Mouse (Mus musculus) layer of hippocampus, adult 2 months (tissue): ENCODE results near the gene Mrtfa. TPM values are rescaled to one million over a fixed set of nuclear protein-coding genes. Genes with fewer than 3 reads are reported as not detected.

Experiments
- DNase-seq, 2 experiments: peaks; one replicate each; pipeline ENCODE4 v3.0.0; 2022; ENCODE audit warnings: low spot score in 2 of 2
- H3K27ac ChIP-seq: fragments of 200-600 bp; 2 replicates; pipeline ENCODE4 v1.8.1; 2022
- H3K4me3 ChIP-seq: fragments of 200-600 bp; 2 replicates; pipeline ENCODE4 v1.8.1; 2022; ENCODE audit warnings: mild to moderate bottlenecking
- CTCF ChIP-seq: fragments of 200-600 bp; conservative IDR thresholded peaks from 2 replicates; pipeline ENCODE4 v1.8.1; 2022; ENCODE audit warnings: antibody characterized with exemption, mild to moderate bottlenecking, moderate library complexity
- total RNA-seq, 2 experiments: library from RNA; stranded (reverse); gene quantifications; 2 replicates each; pipeline ENCODE4 v1.2.3; 2021

Mrtfa gene
- total RNA-seq, 2 experiments from 2014 or later = 109 to 115 TPM

- DNase-seq = no peak
- TF ChIP-seq CTCF = peak; percentile 38
- Histone ChIP-seq H3K27ac (no peak overlapping the region), H3K4me3 (no peak overlapping the region)
These were observed 129.6 kb downstream of the Mrtfa start for GRCm38 (mm10) chr15:81060975-81061374.

GRCm38 (mm10) chr15:81057736-81058135, 132.8 kb downstream of the Mrtfa start:
- TF ChIP-seq CTCF = no peak

GRCm38 (mm10) chr15:81055488-81055887, 135.1 kb downstream of the Mrtfa start:
- TF ChIP-seq CTCF = no peak
- no peak for DNase-seq
- Histone ChIP-seq H3K4me3 (no peak overlapping the region), H3K27ac (no peak overlapping the region)

More at GRCm38 (mm10) chr15:81057736-81058135, 132.8 kb downstream of the Mrtfa start:
- no peak for DNase-seq
- no peak overlapping the region for H3K27ac ChIP-seq
- H3K4me3 ChIP-seq = no peak overlapping the region

GRCm38 (mm10) chr15:81052491-81052890, 138.1 kb downstream of the Mrtfa start:
- no peak for DNase-seq
- H3K4me3 ChIP-seq = no peak overlapping the region
- H3K27ac ChIP-seq = no peak overlapping the region
- no peak for TF ChIP-seq CTCF

- TF ChIP-seq CTCF = no peak
- Histone ChIP-seq H3K27ac (no peak overlapping the region), H3K4me3 (no peak overlapping the region)
- DNase-seq = no peak
These were observed 140.1 kb downstream of the Mrtfa start for GRCm38 (mm10) chr15:81050488-81050887.

GRCm38 (mm10) chr15:81049401-81050053, 141.0 kb downstream of the Mrtfa start:
- DNase-seq = no peak
- TF ChIP-seq CTCF = peak; percentile 81

GRCm38 (mm10) chr15:81047497-81047896, 143.1 kb downstream of the Mrtfa start:
- no peak for DNase-seq
- Histone ChIP-seq H3K4me3 (no peak overlapping the region), H3K27ac (no peak overlapping the region)
- TF ChIP-seq CTCF = no peak

More at GRCm38 (mm10) chr15:81049401-81050053, 141.0 kb downstream of the Mrtfa start:
- Histone ChIP-seq H3K4me3 (no peak overlapping the region), H3K27ac (no peak overlapping the region)

GRCm38 (mm10) chr15:81046061-81046460, 144.5 kb downstream of the Mrtfa start:
- no peak for TF ChIP-seq CTCF
- Histone ChIP-seq H3K27ac (no peak overlapping the region), H3K4me3 (no peak overlapping the region)
- no peak for DNase-seq

GRCm38 (mm10) chr15:81045336-81045735, 145.2 kb downstream of the Mrtfa start:
- H3K27ac ChIP-seq = peak overlapping the region; percentile 46; the same call in 1 of the 2 replicates
- no peak for TF ChIP-seq CTCF
- H3K4me3 ChIP-seq = no peak overlapping the region
- DNase-seq = no peak

- peak overlapping the region; percentile 46; the same call in 1 of the 2 replicates for H3K27ac ChIP-seq
- no peak for DNase-seq
- TF ChIP-seq CTCF = no peak
- H3K4me3 ChIP-seq = no peak overlapping the region
These were observed 146.1 kb downstream of the Mrtfa start for GRCm38 (mm10) chr15:81044446-81044845.

GRCm38 (mm10) chr15:81042276-81042931, 148.2 kb downstream of the Mrtfa start:
- no peak for DNase-seq
- peak overlapping the region; percentile 62 for H3K27ac ChIP-seq
- no peak overlapping the region for H3K4me3 ChIP-seq
- TF ChIP-seq CTCF = peak; percentile 68

- TF ChIP-seq CTCF = no peak
- no peak for DNase-seq
- H3K4me3 ChIP-seq = no peak overlapping the region
- peak overlapping the region; percentile 52; the same call in 1 of the 2 replicates for H3K27ac ChIP-seq
These were observed 148.8 kb downstream of the Mrtfa start for GRCm38 (mm10) chr15:81041767-81042166.

- DNase-seq = no peak
These were observed 152.1 kb downstream of the Mrtfa start for GRCm38 (mm10) chr15:81038419-81038818.

More at GRCm38 (mm10) chr15:81038419-81038818, 152.1 kb downstream of the Mrtfa start:
- H3K4me3 ChIP-seq = no peak overlapping the region
- H3K27ac ChIP-seq = peak overlapping the region; percentile 61; the same call in 1 of the 2 replicates
- TF ChIP-seq CTCF = no peak
